Mouse (Mus musculus): ENCODE measurements at regions not wholly inside any gene's neighbourhood (a gene's known extent, or its start where the extent isn't known, plus 50 kb on each side); places are given as distances from the start of the nearest gene placed in this dataset.

GRCm38 (mm10) chr2:123274866-123275735 lies 510.1 kb downstream of the Sqor start:
- TF ChIP-seq ZC3H11A (IDR thresholded peaks at IDR 0.05; ENCODE audit: borderline replicate concordance, low read depth, low read length): no peak
- no peak for TF ChIP-seq CHD2 (IDR thresholded peaks at IDR 0.05; ENCODE audit: low read depth, low read length)
- TF ChIP-seq MAFK (IDR thresholded peaks at IDR 0.05; ENCODE audit: insufficient read depth, low read depth, low read length): no peak
- TF ChIP-seq ZNF384 (IDR thresholded peaks at IDR 0.05; ENCODE audit: low read depth, low read length): no peak
- no peak for TF ChIP-seq HCFC1 (IDR thresholded peaks at IDR 0.05; ENCODE audit: borderline replicate concordance, insufficient read depth, low read length)

Measured in ES-E14 (cell line).